Mouse (Mus musculus) G1E (cell line): ENCODE results near the gene Olfr667.

Source experiments
- CTCF ChIP-seq: IDR thresholded peaks from 2 replicates; pipeline ENCODE4 v1.5.1; 2012; ENCODE audit warnings: low read depth, low read length, inconsistent platforms, mixed read lengths
- GATA1 ChIP-seq: IDR thresholded peaks from 2 replicates; pipeline ENCODE4 v1.6.1; 2012; ENCODE audit warnings: borderline replicate concordance, low read length, inconsistent platforms, mixed read lengths
- TAL1 ChIP-seq: conservative IDR thresholded peaks from 2 replicates; pipeline ENCODE4 v1.6.1; 2012; ENCODE audit warnings: low read depth, low read length, inconsistent platforms, mixed read lengths

- TF ChIP-seq TAL1 = no peak
- no peak for TF ChIP-seq CTCF
- TF ChIP-seq GATA1 = no peak
Observed at GRCm38 (mm10) chr7:104877731-104878130, 43.6 kb downstream of the Olfr667 start, which contains the start of gene Olfr665.
